Mouse (Mus musculus): ENCODE measurements at regions not wholly inside any gene's neighbourhood (a gene's known extent, or its start where the extent isn't known, plus 50 kb on each side); places are given as distances from the start of the nearest gene placed in this dataset.

DNA sequence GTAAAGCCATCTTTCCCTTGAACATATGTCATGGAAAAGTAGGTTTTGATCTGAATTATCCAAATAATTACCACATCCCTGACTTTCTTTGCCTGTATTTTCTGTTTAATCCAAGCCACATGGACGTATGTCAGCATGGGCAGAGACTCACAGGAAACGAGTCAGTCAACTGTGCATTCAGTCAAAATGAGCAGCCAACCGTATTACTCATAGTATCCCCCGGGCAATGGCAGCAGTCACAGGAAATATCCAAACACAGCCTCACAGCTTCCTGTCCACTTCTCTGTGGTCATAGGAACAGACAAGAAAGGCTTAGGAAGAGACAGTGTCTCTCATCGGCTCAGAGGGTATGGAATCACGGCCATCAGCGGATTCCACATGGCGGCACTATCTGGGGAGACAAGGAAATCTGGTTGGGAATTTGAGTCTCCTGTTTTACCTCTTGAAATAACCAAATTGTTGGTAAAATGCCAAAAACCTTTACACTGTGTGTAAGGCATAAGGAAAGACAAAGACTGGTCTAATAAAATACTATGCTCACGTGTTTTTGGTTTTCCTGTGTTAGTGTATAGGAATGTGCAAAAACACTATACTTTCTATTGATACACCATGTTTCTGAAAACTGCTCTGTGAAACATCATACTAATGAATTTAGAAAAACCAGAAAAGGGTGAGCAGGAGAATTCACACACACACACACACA is 313.5 kb upstream of the Nfe2l3 start:
- DNase-seq: no peak

DNA sequence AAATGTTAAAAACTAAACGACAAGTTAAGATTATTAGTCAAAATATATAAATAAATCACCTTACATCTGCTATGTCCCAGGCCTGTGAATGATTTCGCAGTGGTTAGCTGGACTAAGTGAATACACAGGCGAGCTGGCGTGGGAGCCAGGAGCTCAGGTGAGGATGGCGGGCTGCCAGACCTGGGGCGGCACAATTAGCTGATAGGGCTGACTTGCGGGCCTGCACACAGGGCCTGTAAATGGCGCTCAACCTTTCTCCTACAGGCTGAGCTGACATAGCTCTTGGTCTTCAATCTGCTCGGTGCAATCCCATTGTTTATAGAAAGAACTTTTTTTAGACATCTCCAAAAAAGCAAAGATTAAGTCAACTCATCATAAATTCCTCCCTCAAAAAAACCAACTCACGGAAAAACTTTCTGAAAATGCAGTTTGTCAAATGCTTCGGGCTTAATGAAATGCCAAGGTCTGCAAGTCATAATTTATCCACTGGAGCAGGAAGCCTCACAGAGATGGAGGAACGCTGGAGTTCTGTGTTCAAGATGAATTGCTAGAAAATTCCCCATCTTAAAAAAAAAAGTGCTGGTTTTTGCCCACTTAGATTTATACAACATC is 312.7 kb upstream of the Nfe2l3 start:
- no peak for DNase-seq

- no peak for DNase-seq
These were observed 309.5 kb upstream of the Nfe2l3 start for GRCm38 (mm10) chr6:51122941-51123340.

DNA sequence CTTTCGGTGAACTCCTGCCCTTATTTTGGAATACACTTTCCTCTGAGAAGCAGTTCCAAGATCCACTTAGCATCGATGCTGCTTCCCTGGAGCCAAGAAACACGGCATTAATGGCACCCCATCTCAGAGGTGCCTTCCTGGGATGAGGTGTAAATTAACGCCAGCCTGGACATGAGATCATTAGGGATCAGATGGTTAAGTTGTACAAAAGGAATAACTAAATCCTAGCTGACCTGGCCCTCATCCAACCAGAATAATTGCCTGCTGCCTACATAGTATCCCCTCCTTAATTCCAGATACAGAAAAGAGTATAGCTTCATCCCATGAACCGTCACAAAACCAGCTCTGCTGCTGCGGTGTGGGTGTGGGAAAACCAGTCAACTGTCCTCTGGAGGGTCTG is 304.6 kb upstream of the Nfe2l3 start:
- DNase-seq: no peak

DNA sequence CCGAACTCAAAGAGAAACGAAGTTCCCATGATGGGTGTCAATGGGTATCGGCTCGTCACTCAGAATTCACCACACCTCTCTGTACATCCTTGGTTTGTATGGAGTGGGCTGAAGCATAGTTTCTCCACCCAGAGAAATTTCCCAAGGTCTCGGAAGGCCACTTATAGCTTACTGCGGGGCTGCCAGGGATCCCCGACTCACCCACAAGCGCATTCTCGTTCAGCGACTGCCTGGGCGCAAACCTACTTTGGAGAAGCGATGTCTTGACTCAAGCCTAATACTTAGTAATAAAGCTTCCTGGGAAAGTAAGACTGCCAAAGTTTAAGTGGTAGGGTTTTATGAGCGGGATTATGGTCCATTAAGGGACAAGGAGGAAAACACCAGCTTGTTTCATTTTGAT is 303.4 kb upstream of the Nfe2l3 start:
- no peak for DNase-seq

DNA sequence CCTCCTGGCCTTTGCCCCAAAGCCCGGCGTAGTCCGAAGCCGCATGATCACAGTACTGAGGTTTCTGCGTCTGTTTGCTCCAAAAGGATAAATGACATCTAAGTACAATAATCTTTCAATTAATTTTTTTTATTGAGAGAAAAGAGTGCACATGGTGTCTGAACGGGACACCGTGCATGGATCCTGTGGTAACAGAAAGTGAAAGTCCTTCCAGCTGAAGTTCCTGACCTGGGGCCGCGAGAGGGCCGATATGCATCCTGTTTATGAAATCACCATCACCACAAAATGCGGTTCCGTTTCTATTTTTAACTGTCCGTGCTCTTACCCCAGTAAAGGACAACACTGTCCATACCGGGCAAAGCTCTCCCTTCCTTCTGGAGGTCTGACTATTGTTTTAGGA is 302.9 kb upstream of the Nfe2l3 start:
- no peak for DNase-seq

DNA sequence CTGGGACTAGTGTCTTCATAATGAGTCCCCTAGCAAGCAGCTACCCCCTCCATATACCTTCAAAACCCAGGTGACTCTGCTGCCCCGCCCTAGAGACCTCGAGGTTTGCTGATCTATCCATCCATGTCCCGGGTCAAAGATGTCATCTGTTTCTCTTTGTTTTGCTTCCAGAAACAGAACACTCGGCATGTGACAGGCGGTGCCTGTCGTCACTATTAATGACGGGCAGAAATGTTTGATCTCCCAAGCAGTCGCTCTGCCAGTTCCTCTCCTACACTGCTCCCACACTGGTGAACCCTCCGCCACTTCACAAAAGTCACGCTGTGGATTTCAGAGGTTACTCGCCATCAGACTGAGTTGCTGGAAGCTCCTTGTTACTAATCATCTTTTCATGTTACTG is 287.7 kb upstream of the Nfe2l3 start:
- no peak for DNase-seq

DNA sequence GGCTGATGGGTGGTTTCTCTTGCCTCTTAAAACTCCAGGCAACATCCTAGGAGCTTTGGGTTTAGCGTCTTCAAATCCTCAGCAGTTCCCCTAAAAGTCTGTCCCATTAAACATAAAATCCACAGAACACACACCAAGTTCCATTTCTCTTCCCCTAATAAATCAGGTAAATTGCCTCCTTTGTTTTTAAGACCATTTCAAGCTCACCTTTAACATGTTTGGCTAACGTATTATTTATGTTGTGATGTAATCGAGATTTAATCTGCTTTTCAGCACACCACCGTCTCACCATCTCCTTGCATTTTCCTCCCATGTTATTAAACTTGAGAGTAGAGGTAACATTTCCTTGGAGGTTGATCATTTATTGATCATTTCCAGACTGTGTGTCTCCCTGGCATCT is 286.6 kb upstream of the Nfe2l3 start:
- no peak for DNase-seq

DNA sequence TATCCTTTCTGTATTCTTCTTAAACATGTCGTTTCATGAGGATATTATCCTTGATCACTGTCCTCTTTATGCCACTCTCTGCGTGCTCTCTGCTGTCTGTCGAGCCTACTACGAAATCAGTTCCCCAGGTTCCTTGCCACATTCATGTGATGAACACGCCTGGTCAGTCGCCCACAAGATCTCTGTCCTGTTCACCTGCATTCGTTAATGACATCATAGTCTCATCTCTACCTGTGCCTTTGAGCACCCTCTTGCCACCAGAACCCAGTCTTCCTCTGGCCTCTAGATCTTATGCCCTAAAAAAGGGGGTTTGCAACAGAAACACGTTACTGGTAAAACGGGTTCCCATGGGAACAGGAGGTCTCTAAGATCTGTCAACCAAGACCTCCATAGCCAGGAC is 283.6 kb upstream of the Nfe2l3 start:
- DNase-seq: no peak

DNA sequence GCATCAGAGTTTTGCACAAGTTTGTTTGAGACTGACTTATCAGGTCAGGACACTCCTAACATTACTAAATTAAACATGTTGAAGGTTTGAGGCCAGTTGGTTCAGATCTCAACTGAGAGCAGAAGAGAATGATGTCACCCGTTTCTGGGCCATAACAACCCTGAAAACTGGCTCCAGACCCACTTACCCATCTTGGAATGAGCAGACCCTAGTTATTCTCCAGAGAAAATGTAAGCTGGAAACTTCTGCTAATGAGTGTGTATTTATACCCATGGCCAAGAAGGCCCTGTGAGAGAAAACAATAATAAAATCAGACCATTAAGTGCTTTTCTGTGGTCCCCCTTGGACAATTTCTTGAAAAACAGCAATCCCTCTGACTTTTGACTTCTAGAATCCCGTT is 282.4 kb upstream of the Nfe2l3 start:
- no peak for DNase-seq

GRCm38 (mm10) chr6:51150486-51150885 is 282.0 kb upstream of the Nfe2l3 start:
- DNase-seq: no peak

DNA sequence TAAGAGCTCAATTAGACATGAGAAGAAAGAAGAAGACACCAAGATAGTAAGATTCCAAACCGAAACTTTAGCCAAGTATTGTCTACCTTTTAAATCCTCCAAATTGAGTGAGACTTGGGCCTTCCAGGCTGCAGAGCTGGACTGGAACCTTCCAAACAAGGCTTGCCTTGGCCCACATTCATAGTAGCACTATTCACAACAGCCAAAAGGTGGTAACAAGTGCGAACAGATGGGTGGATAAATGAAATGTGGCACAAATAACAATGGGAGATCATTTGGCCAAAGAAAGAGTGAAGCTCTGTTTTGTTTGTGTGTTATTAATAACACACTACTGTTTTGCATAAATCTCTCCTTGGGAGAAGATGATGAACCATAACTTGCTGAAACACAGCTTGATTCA is 281.6 kb upstream of the Nfe2l3 start:
- DNase-seq: peak; percentile 29

GRCm38 (mm10) chr6:51156836-51157370 is 275.6 kb upstream of the Nfe2l3 start:
- no peak for DNase-seq

- no peak for DNase-seq
These were observed 271.3 kb upstream of the Nfe2l3 start for GRCm38 (mm10) chr6:51161149-51161548.

- DNase-seq: no peak
These were observed 270.0 kb upstream of the Nfe2l3 start for GRCm38 (mm10) chr6:51162208-51163082.

DNA sequence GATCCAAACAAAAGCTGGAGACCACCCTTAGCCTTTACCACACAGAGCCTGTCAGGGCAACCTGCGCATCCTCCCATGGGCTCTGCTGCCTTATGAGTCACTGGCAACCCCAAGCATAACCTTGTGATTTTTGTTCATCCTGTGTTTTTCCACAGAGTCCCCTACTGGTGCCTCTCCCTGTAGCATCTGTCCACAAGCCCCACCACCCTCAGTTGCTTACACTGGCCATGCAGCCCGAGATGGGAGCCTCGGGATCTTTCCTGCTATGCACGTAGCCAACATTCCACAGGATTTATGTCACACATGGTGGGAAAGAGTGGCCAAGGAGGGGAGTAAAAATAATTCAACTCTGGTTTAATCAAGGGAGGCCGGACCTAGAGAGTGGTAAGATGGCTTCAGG is 269.2 kb upstream of the Nfe2l3 start:
- no peak for DNase-seq

GRCm38 (mm10) chr6:51163882-51164281 is 268.6 kb upstream of the Nfe2l3 start:
- DNase-seq: no peak

DNA sequence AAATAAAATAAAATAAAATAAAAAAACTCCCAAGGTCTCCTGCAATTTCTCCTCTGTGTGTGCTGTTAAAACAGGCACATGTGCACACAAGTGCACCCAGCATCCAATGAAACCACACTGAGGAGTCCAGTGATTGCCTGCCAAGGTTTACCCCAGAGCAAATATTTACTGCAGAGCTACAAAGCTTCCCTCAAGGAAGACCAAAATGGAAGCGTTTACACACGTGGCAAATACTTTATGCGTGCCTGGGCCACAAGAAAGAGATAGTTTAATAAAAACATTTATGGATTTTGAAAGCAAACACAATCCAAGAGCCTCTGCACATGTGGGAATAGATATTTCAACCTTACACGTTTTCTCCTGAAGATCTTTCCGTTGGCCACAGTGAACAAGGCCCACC is 265.4 kb upstream of the Nfe2l3 start:
- DNase-seq: no peak

DNA sequence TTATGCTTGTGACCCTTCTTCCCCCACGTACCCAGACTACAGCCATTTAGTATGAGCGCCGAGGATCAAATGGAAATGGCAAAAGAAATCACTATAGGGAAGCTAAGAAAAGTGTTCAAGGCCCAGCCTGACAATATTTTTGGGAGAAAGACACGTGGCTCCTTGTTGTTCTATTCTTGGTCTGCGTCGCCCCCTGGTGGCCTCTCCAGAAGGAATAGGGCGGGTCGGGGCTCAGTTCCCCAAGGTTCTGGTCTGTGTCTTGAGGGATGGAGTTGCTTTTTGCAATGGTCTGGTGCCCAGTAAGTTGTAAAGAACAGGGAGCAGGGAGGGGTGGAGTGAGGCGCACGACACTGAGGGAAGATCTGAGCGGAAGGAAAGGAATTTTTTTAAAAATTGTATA is 264.4 kb upstream of the Nfe2l3 start:
- DNase-seq: peak; percentile 53

DNA sequence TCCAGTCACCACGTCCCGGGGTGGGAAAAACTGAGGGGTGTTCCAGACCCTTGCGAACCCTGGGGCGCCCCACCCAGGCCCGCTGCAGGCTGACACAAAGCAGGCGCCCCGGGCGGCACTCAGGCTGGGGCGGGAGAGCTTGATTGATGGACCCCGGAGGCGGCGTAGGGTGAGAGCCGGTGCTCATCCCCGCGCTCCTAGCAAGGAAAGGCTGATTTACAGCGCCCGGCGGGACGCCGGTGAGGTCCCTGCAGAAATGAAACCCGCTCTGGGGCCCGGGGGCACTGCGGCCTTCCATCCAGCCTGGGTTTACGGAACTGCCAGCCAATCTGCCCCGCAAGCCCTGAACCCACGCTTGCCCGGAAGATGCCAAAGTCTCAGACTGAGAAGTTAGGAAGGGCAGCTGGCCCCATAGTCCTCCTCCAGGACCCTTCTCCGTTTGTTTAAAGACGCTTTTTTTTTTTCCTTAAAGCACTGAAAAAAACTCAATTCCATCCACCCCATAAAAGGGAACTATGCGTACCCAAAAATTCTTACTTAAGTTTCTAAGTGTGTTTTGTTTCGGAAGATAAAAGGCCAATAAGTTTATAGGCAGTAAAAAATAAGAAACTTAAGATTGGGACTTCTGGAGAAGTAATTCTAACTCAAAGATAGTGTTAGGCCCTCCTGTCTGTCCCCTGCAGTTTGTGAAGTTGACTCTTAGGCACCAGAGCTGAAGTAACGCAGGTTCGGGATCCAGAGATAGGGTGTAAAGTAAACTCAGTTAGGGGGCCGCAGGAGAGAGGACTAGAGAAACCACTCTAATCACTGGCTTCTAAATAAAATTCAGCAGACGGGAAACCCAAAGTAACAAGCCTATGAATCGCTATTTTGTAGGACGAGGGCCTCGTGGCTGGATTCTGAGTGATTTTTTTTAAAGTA is 263.4 kb upstream of the Nfe2l3 start:
- DNase-seq: no peak

- no peak for DNase-seq
These were observed 262.5 kb upstream of the Nfe2l3 start for GRCm38 (mm10) chr6:51169971-51170411.

DNA sequence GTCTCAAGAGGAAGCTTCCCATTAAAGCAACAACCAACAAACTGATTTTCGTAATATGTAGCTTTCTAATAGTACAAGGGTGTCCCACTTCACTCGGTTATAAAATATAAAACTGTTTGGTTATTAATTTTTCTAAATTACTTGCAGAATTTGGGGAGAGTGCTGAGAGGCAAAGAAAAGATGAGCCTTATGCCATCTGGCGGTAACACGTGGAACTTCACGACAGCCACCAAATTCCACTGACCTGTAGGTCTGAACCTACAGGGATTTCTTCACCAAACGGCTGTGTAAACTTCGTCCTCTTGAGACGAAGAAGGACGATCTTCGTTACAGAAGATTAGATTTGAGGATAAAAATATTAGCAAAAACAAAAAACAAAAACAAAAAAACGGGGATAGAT is 262.1 kb upstream of the Nfe2l3 start:
- DNase-seq: no peak

- no peak for DNase-seq
These were observed 261.6 kb upstream of the Nfe2l3 start for GRCm38 (mm10) chr6:51170871-51171270.
